Mouse (Mus musculus) hindbrain, postnatal 0 days (tissue): ENCODE results near the gene Gm20388. TPM values are rescaled to one million over a fixed set of nuclear protein-coding genes. Genes with fewer than 3 reads are reported as not detected.

ENCODE experiments used
- ATAC-seq: fragments of 200-750 bp; cut with Nextera tagmentation; 2 replicates; pipeline ENCODE4 v1.8.0; 2017; ENCODE audit warnings: mild to moderate bottlenecking, moderate TSS enrichment, moderate library complexity
- DNase-seq: peaks from one replicate; pipeline ENCODE4 v3.0.0-alpha.2; 2015; ENCODE audit warnings: low spot score
- H3K27ac ChIP-seq: fragments of 300-500 bp; sonication (generic); 2 replicates; pipeline ENCODE4 v1.5.1; 2014; ENCODE audit warnings: mild to moderate bottlenecking
- H3K27me3 ChIP-seq: fragments of 300-500 bp; sonication (generic); 2 replicates; pipeline ENCODE4 v1.6.1; 2014; ENCODE audit warnings: low read length, mixed read lengths; ENCODE audit not compliant: insufficient read depth
- H3K36me3 ChIP-seq: fragments of 300-500 bp; sonication (generic); 2 replicates; pipeline ENCODE4 v1.6.1; 2014; ENCODE audit warnings: low read length, mixed read lengths; ENCODE audit not compliant: insufficient read depth
- H3K4me1 ChIP-seq: fragments of 300-500 bp; sonication (generic); 2 replicates; pipeline ENCODE4 v1.6.1; 2014; ENCODE audit warnings: antibody characterized with exemption, low read length, mixed read lengths; ENCODE audit not compliant: insufficient read depth
- H3K4me2 ChIP-seq: fragments of 300-500 bp; sonication (generic); 2 replicates; pipeline ENCODE4 v1.6.1; 2014; ENCODE audit warnings: low read depth, mild to moderate bottlenecking, low read length, moderate library complexity, mixed read lengths
- H3K4me3 ChIP-seq: fragments of 300-500 bp; sonication (generic); 2 replicates; pipeline ENCODE4 v1.5.1; 2014; ENCODE audit warnings: low read length
- H3K9ac ChIP-seq: fragments of 300-500 bp; sonication (generic); replicated peaks from 2 replicates; pipeline ENCODE4 v1.6.1; 2014; ENCODE audit warnings: mild to moderate bottlenecking, low read length, moderate library complexity, mixed read lengths
- H3K9me3 ChIP-seq: fragments of 300-500 bp; sonication (generic); 2 replicates; pipeline ENCODE4 v1.6.1; 2016; ENCODE audit warnings: low read length, mixed read lengths
- CTCF ChIP-seq: IDR thresholded peaks from 2 replicates; pipeline ENCODE4 v1.5.1; 2016; ENCODE audit warnings: antibody characterized with exemption, control low read depth, low read depth
- WGBS: fragments of 180-500 bp; shearing (Covaris S2); extraction: QIAGEN DNeasy Blood & Tissue Kit; methylation state at CpG from one replicate; pipeline ENCODE4 v1.1.7; 2014; 5-methylcytosine and 5-hydroxymethylcytosine counted together
- polyA plus RNA-seq: library from polyadenylated mRNA; unstranded; fragments of >200 nt; fragmentation: Nextera tagmentation; extraction: Ambion mirVana; gene quantifications from 2 replicates; pipeline ENCODE4 v1.2.1, GENCODE M21; 2015
- total RNA-seq: library from RNA; depleted of rRNA; stranded (reverse); fragments of >200 nt; gene quantifications from 2 replicates; pipeline ENCODE4 v1.2.3, GENCODE M21; 2014

Gene Gm20388
- total and polyA plus RNA-seq, 2 experiments from 2014 or later: 71.3 TPM; not detected in 1

- ATAC-seq (no peak), DNase-seq (no peak)
- no peak overlapping the region for H3K4me2 ChIP-seq
- no peak overlapping the region for H3K4me3 ChIP-seq
- H3K27me3 ChIP-seq: no peaks in the 10 kb centered on the region
- peaks cover 17% of the 10 kb centered on the region for H3K4me1 ChIP-seq
- peak overlapping the region; percentile 16; the same call in 1 of the 2 replicates for H3K27ac ChIP-seq
- WGBS: 79% methylated on average over 14 of the region's 14 CpGs
- no peaks in the 10 kb centered on the region for H3K36me3 ChIP-seq
- no peaks in the 10 kb centered on the region for H3K9me3 ChIP-seq
- H3K9ac ChIP-seq: no peak overlapping the region
- peak; percentile 54 for TF ChIP-seq CTCF
Observed at GRCm38 (mm10) chr8:121932668-121933520, 2022.3 kb downstream of the Gm20388 start.

GRCm38 (mm10) chr8:121934506-121934905 is 2023.9 kb downstream of the Gm20388 start:
- peaks cover 17% of the 10 kb centered on the region for H3K4me1 ChIP-seq
- no peak overlapping the region for H3K4me3 ChIP-seq
- 0 out of 2 replicates have a peak overlapping the region, but pooled peaks have one; percentile 14 for H3K9ac ChIP-seq
- no peak for ATAC-seq
- no peaks in the 10 kb centered on the region for H3K9me3 ChIP-seq
- TF ChIP-seq CTCF: peak; percentile 70
- no peaks in the 10 kb centered on the region for H3K36me3 ChIP-seq
- H3K27ac ChIP-seq: peak overlapping the region; percentile 88
- peak; percentile 66 for DNase-seq
- no peaks in the 10 kb centered on the region for H3K27me3 ChIP-seq
- WGBS: 32% methylated on average over 4 of the region's 4 CpGs
- H3K4me2 ChIP-seq: no peak overlapping the region

GRCm38 (mm10) chr8:121934923-121935322 is 2024.3 kb downstream of the Gm20388 start:
- Histone ChIP-seq H3K9ac (peak overlapping the region; percentile 14; the same call in 1 of the 2 replicates), H3K27ac (peak overlapping the region; percentile 88), H3K4me1 (peaks cover 17% of the 10 kb centered on the region), H3K9me3 (no peaks in the 10 kb centered on the region), H3K4me3 (no peak overlapping the region), H3K4me2 (no peak overlapping the region), H3K36me3 (no peaks in the 10 kb centered on the region), H3K27me3 (no peaks in the 10 kb centered on the region)
- TF ChIP-seq CTCF: no peak
- ATAC-seq (peak; percentile 25; the same call in 1 of the 2 replicates), DNase-seq (peak; percentile 17)

- peak overlapping the region; percentile 14 for H3K9ac ChIP-seq
- peak; percentile 97 for DNase-seq
- peak; percentile 85 for TF ChIP-seq CTCF
- H3K27ac ChIP-seq: peak overlapping the region; percentile 88
- 25% methylated on average over 12 of the region's 12 CpGs for WGBS
- no peaks in the 10 kb centered on the region for H3K27me3 ChIP-seq
- ATAC-seq: peak; percentile 94
- peaks cover 17% of the 10 kb centered on the region for H3K4me1 ChIP-seq
- H3K9me3 ChIP-seq: no peaks in the 10 kb centered on the region
- H3K4me2 ChIP-seq: no peak overlapping the region
- no peak overlapping the region for H3K4me3 ChIP-seq
- no peaks in the 10 kb centered on the region for H3K36me3 ChIP-seq
Observed at GRCm38 (mm10) chr8:121935341-121936294, 2025.0 kb downstream of the Gm20388 start.

GRCm38 (mm10) chr8:121936391-121936790 is 2025.8 kb downstream of the Gm20388 start:
- peaks cover 17% of the 10 kb centered on the region for H3K4me1 ChIP-seq
- H3K4me3 ChIP-seq: no peak overlapping the region
- H3K4me2 ChIP-seq: no peak overlapping the region
- H3K36me3 ChIP-seq: no peaks in the 10 kb centered on the region
- H3K27ac ChIP-seq: peak overlapping the region; percentile 88
- ATAC-seq (no peak), DNase-seq (no peak)
- 66% methylated on average over 14 of the region's 14 CpGs for WGBS
- no peaks in the 10 kb centered on the region for H3K9me3 ChIP-seq
- no peak for TF ChIP-seq CTCF
- H3K9ac ChIP-seq: no peak overlapping the region
- H3K27me3 ChIP-seq: no peaks in the 10 kb centered on the region

- Histone ChIP-seq H3K27me3 (no peaks in the 10 kb centered on the region), H3K27ac (no peak overlapping the region), H3K36me3 (no peaks in the 10 kb centered on the region), H3K9ac (no peak overlapping the region), H3K4me1 (peaks cover 17% of the 10 kb centered on the region), H3K4me2 (no peak overlapping the region), H3K9me3 (no peaks in the 10 kb centered on the region), H3K4me3 (no peak overlapping the region)
- no peak for ATAC-seq
- WGBS: 88% methylated on average over 7 of the region's 7 CpGs
- no peak for DNase-seq
- TF ChIP-seq CTCF: no peak
Observed at GRCm38 (mm10) chr8:121938732-121939131, 2028.1 kb downstream of the Gm20388 start.
